Mouse (Mus musculus) heart, embryonic 16.5 days (tissue): ENCODE results near the gene Sytl1. TPM values are rescaled to one million over a fixed set of nuclear protein-coding genes. Genes with fewer than 3 reads are reported as not detected.

Experiments
- ATAC-seq: fragments of 200-750 bp; cut with Nextera tagmentation; replicated peaks from 2 replicates; pipeline ENCODE4 v1.8.0; 2017; ENCODE audit warnings: moderate number of reproducible peaks; ENCODE audit not compliant: insufficient read depth, low FRiP score; ENCODE audit errors: extremely low read depth
- H3K27ac ChIP-seq: fragments of 300-500 bp; sonication (generic); 2 replicates; pipeline ENCODE4 v1.5.1; 2014; ENCODE audit warnings: mild to moderate bottlenecking, low read length, control low read depth, moderate library complexity
- H3K27me3 ChIP-seq: fragments of 300-500 bp; sonication (generic); 2 replicates; pipeline ENCODE4 v1.6.1; 2014; ENCODE audit warnings: low read length, mixed read lengths; ENCODE audit not compliant: control insufficient read depth, insufficient read depth
- H3K36me3 ChIP-seq: fragments of 300-500 bp; sonication (generic); 2 replicates; pipeline ENCODE4 v1.6.1; 2014; ENCODE audit not compliant: control insufficient read depth, insufficient read depth
- H3K4me1 ChIP-seq: fragments of 300-500 bp; sonication (generic); 2 replicates; pipeline ENCODE4 v1.6.1; 2014; ENCODE audit warnings: low read length, mixed read lengths; ENCODE audit not compliant: control insufficient read depth, insufficient read depth
- H3K4me2 ChIP-seq: fragments of 300-500 bp; sonication (generic); 2 replicates; pipeline ENCODE4 v1.6.1; 2014; ENCODE audit warnings: low read depth, mild to moderate bottlenecking, control low read depth, low read length
- H3K4me3 ChIP-seq: fragments of 300-500 bp; sonication (generic); 2 replicates; pipeline ENCODE4 v1.5.1; 2014; ENCODE audit warnings: mild to moderate bottlenecking, control low read depth, low read length
- H3K9ac ChIP-seq: fragments of 300-500 bp; sonication (generic); 2 replicates; pipeline ENCODE4 v1.6.1; 2014; ENCODE audit warnings: low read length, control low read depth
- H3K9me3 ChIP-seq: fragments of 300-500 bp; sonication (generic); replicated peaks from 2 replicates; pipeline ENCODE4 v1.6.1; 2016; ENCODE audit warnings: low read length; ENCODE audit not compliant: control insufficient read depth
- WGBS: fragments of 180-500 bp; shearing (Covaris S2); extraction: QIAGEN DNeasy Blood & Tissue Kit; methylation state at CpG from one replicate; pipeline ENCODE4 v1.1.7; 2014; 5-methylcytosine and 5-hydroxymethylcytosine counted together
- polyA plus RNA-seq: library from polyadenylated mRNA; unstranded; fragments of >200 nt; fragmentation: Nextera tagmentation; extraction: Ambion mirVana; gene quantifications from 2 replicates; pipeline ENCODE4 v1.2.1, GENCODE M21; 2015

Gene Sytl1
- polyA plus RNA-seq, 1 experiment from 2014 or later, result 7.6 TPM

- Histone ChIP-seq H3K9ac (peak overlapping the region; percentile 59), H3K9me3 (no peaks in the 10 kb centered on the region), H3K4me2 (peak overlapping the region; percentile 19), H3K27ac (peak overlapping the region; percentile 59), H3K36me3 (no peaks in the 10 kb centered on the region; the same call in 1 of the 2 replicates), H3K4me1 (peaks cover 27% of the 10 kb centered on the region), H3K27me3 (no peaks in the 10 kb centered on the region), H3K4me3 (no peak overlapping the region)
- 31% methylated on average over 7 of the region's 7 CpGs for WGBS
- ATAC-seq, result peak; percentile 33; the same call in 1 of the 2 replicates
These were observed 58.5 kb downstream of the Sytl1 start for GRCm38 (mm10) chr4:133204379-133204778.

- Histone ChIP-seq H3K36me3 (no peaks in the 10 kb centered on the region; the same call in 1 of the 2 replicates), H3K27me3 (no peaks in the 10 kb centered on the region), H3K4me2 (no peak overlapping the region), H3K4me3 (no peak overlapping the region), H3K27ac (no peak overlapping the region), H3K9ac (no peak overlapping the region), H3K4me1 (peaks cover 34% of the 10 kb centered on the region), H3K9me3 (no peaks in the 10 kb centered on the region)
- no peak for ATAC-seq
- 56% methylated on average over 3 of the region's 3 CpGs for WGBS
These were observed 59.3 kb downstream of the Sytl1 start for GRCm38 (mm10) chr4:133203591-133203990.

Other genes starting within 250 kb of the Sytl1 start
- gene Wasf2, start 132.6 kb downstream of the Sytl1 start, polyA plus RNA-seq, result 45.0 and 66.3 TPM in 2 replicates
- 0.66 TPM in 1 of 2 replicates, not detected in the other for gene Cd164l2, start 51.0 kb downstream of the Sytl1 start, polyA plus RNA-seq
- 0.14 and 0.29 TPM in 2 replicates for gene Gpr3, start 50.6 kb downstream of the Sytl1 start, polyA plus RNA-seq
- 3.4 and 3.6 TPM in 2 replicates for gene Map3k6, start 22.3 kb downstream of the Sytl1 start, polyA plus RNA-seq
- gene Tmem222, start 14.7 kb upstream of the Sytl1 start, polyA plus RNA-seq, result 55.5 and 59.2 TPM in 2 replicates
- 13.5 and 13.7 TPM in 2 replicates for gene Wdtc1, start 90.4 kb upstream of the Sytl1 start, polyA plus RNA-seq
- gene Slc9a1, start 106.6 kb upstream of the Sytl1 start, polyA plus RNA-seq, result 7.2 and 8.1 TPM in 2 replicates
- 1.0 and 1.3 TPM in 2 replicates for gene Tent5b, start 217.0 kb upstream of the Sytl1 start, polyA plus RNA-seq
- 0.64 and 1.5 TPM in 2 replicates for gene Trnp1, start 235.4 kb upstream of the Sytl1 start, polyA plus RNA-seq